Mouse (Mus musculus) neural tube, embryonic 14.5 days (tissue): ENCODE data around the gene Dpp9. TPM values are rescaled to one million over a fixed set of nuclear protein-coding genes. Genes with fewer than 3 reads are reported as not detected.

Experiments used
- ATAC-seq: fragments of 200-750 bp; cut with Nextera tagmentation; 2 replicates; pipeline ENCODE4 v1.8.0; 2017; ENCODE audit warnings: low read depth, mild to moderate bottlenecking, moderate TSS enrichment, moderate library complexity
- H3K27ac ChIP-seq: fragments of 300-500 bp; sonication (generic); 2 replicates; pipeline ENCODE4 v1.5.1; 2014; ENCODE audit warnings: low read depth, mild to moderate bottlenecking, control low read depth, low read length, moderate library complexity, mixed read lengths
- H3K27me3 ChIP-seq: fragments of 300-500 bp; sonication (generic); 2 replicates; pipeline ENCODE4 v1.6.1; 2014; ENCODE audit warnings: low read length; ENCODE audit not compliant: control insufficient read depth, insufficient read depth
- H3K36me3 ChIP-seq: fragments of 300-500 bp; sonication (generic); 2 replicates; pipeline ENCODE4 v1.6.1; 2014; ENCODE audit warnings: low read length, mixed read lengths; ENCODE audit not compliant: control insufficient read depth, insufficient read depth
- H3K4me1 ChIP-seq: fragments of 300-500 bp; sonication (generic); 2 replicates; pipeline ENCODE4 v1.6.1; 2014; ENCODE audit warnings: low read length; ENCODE audit not compliant: control insufficient read depth, insufficient read depth
- H3K4me2 ChIP-seq: fragments of 300-500 bp; sonication (generic); 2 replicates; pipeline ENCODE4 v1.6.1; 2014; ENCODE audit warnings: mild to moderate bottlenecking, low read depth, low read length, control low read depth
- H3K4me3 ChIP-seq: fragments of 300-500 bp; sonication (generic); 2 replicates; pipeline ENCODE4 v1.5.1; 2014; ENCODE audit warnings: low read depth, low read length, control low read depth, mixed read lengths
- H3K9ac ChIP-seq: fragments of 300-500 bp; sonication (generic); replicated peaks from 2 replicates; pipeline ENCODE4 v1.6.1; 2014; ENCODE audit warnings: low read depth, mild to moderate bottlenecking, control low read depth, low read length, mixed read lengths
- H3K9me3 ChIP-seq: fragments of 300-500 bp; sonication (generic); 2 replicates; pipeline ENCODE4 v1.6.1; 2016; ENCODE audit warnings: low read length; ENCODE audit not compliant: control insufficient read depth
- WGBS: fragments of 180-500 bp; shearing (Covaris S2); extraction: QIAGEN DNeasy Blood & Tissue Kit; methylation state at CpG from one replicate; pipeline ENCODE4 v1.1.7; 2014; 5-methylcytosine and 5-hydroxymethylcytosine counted together
- polyA plus RNA-seq: library from polyadenylated mRNA; unstranded; fragments of >200 nt; fragmentation: Nextera tagmentation; extraction: Ambion mirVana; gene quantifications from 2 replicates; pipeline ENCODE4 v1.2.1, GENCODE M21; 2014

The Dpp9 gene
- polyA plus RNA-seq, 1 experiment from 2014 or later, result 21.0 TPM

- ATAC-seq, result peak; percentile 90
- H3K27me3 ChIP-seq, result no peaks in the 10 kb centered on the region
- 1% methylated on average over 33 of the region's 33 CpGs for WGBS
These were observed 23.1 kb upstream of the Dpp9 start for GRCm38 (mm10) chr17:56241541-56242401.

DNA sequence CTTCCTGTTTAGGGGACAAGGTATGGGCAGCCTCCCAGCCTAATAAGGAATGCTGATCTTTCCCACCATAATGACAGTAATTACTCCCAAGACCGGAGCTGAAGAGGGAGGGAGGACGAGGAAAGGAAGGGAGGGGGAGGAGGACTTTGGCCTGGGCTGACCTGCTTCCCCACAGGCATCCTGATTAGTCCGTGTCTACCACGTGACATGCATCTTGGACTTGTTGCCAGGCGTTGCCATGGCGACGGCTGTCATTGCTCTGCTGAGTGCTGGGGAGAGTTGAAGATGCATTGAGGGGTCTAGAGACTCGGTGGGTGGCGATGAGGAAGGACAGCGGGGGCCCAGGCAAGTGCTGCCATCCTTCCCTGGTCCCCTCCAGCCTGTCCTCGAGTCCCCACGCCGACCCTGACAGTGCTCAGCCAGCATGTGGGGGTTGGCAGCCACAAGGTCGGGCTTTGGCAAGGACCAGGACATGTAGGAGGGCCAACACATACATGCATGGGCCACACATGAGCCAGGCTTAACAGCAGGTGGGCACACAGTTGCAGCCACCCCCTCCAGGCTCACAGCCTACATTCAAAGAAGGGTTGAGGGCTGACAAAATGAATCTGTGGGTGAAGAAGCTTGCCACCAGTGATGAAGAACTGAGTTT lies 15.2 kb upstream of the Dpp9 start:
- peak; percentile 95 for ATAC-seq
- H3K4me2 ChIP-seq, result peak overlapping the region; percentile 38
- H3K36me3 ChIP-seq, result no peaks in the 10 kb centered on the region
- no peak overlapping the region for H3K27ac ChIP-seq
- H3K9ac ChIP-seq, result no peak overlapping the region; the same call in 1 of the 2 replicates
- 0 out of 2 replicates have a peak, but pooled peaks cover 5% of the 10 kb centered on the region for H3K4me1 ChIP-seq
- WGBS, result 1% methylated on average over 14 of the region's 14 CpGs
- 0 out of 2 replicates have a peak overlapping the region, but pooled peaks have one; percentile 9 for H3K4me3 ChIP-seq
- H3K9me3 ChIP-seq, result no peaks in the 10 kb centered on the region
- no peaks in the 10 kb centered on the region for H3K27me3 ChIP-seq

More at GRCm38 (mm10) chr17:56241541-56242401, 23.1 kb upstream of the Dpp9 start:
- Histone ChIP-seq H3K27ac (no peak overlapping the region), H3K9me3 (no peaks in the 10 kb centered on the region), H3K4me2 (peak overlapping the region; percentile 49), H3K4me3 (peak overlapping the region; percentile 37), H3K4me1 (no peaks in the 10 kb centered on the region), H3K36me3 (no peaks in the 10 kb centered on the region), H3K9ac (peak overlapping the region; percentile 46)

GRCm38 (mm10) chr17:56233389-56233788 lies 14.7 kb upstream of the Dpp9 start:
- Histone ChIP-seq H3K36me3 (no peaks in the 10 kb centered on the region), H3K4me3 (no peak overlapping the region), H3K27ac (no peak overlapping the region), H3K9me3 (no peaks in the 10 kb centered on the region), H3K27me3 (no peaks in the 10 kb centered on the region), H3K4me2 (peak overlapping the region; percentile 38), H3K4me1 (0 out of 2 replicates have a peak, but pooled peaks cover 5% of the 10 kb centered on the region), H3K9ac (no peak overlapping the region; the same call in 1 of the 2 replicates)
- peak; percentile 36; the same call in 1 of the 2 replicates for ATAC-seq
- WGBS, result 53% methylated on average over 8 of the region's 8 CpGs

DNA sequence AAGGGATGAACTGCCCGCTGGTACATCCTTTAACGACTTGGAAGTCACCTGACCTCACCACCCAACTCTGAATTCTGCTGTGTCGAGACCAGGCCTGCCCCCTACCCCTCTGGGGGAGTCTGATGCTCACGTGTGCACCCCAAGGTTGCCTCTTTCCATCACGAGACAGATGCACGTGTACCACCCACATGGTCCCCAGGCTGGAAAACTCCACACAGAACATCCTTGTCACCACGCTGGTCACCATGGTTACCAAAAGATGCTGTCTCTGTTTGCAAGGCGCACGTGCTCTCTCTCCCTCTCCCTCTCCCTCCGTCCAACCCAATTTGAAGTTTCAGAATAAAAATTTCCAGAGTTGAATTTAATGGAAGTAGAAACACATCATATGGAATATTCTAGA lies 11.2 kb upstream of the Dpp9 start:
- Histone ChIP-seq H3K9me3 (no peaks in the 10 kb centered on the region), H3K27me3 (no peaks in the 10 kb centered on the region), H3K9ac (no peak overlapping the region), H3K4me2 (no peak overlapping the region), H3K4me3 (no peak overlapping the region), H3K4me1 (0 out of 2 replicates have a peak, but pooled peaks cover 5% of the 10 kb centered on the region), H3K27ac (no peak overlapping the region), H3K36me3 (no peaks in the 10 kb centered on the region)
- WGBS, result 56% methylated on average over 10 of the region's 10 CpGs
- ATAC-seq, result no peak

DNA sequence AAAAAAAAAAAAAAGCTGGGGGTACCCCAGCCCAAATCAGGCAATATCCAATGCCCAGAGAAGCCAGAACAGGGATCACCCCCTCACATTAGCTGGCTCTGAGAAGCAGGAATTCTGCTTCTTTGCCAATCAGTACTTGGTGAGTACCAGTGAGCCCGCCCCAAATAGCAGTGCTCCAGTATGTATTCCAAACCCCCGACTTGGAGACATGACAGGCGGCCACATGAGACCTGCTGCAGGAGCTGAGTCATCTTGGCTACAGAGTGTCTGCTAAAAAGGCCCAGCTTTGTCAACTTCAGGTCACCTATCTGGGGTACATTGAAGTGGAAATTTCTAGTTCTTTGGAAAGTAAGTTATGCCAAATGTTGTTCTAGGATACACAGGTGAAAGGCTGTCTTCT lies 7.9 kb upstream of the Dpp9 start:
- no peak for ATAC-seq
- WGBS, result 78% methylated on average over 3 of the region's 3 CpGs
- Histone ChIP-seq H3K27ac (no peak overlapping the region), H3K9me3 (no peaks in the 10 kb centered on the region), H3K4me1 (no peaks in the 10 kb centered on the region), H3K4me2 (no peak overlapping the region), H3K4me3 (no peak overlapping the region), H3K36me3 (no peaks in the 10 kb centered on the region), H3K27me3 (no peaks in the 10 kb centered on the region), H3K9ac (no peak overlapping the region)

DNA sequence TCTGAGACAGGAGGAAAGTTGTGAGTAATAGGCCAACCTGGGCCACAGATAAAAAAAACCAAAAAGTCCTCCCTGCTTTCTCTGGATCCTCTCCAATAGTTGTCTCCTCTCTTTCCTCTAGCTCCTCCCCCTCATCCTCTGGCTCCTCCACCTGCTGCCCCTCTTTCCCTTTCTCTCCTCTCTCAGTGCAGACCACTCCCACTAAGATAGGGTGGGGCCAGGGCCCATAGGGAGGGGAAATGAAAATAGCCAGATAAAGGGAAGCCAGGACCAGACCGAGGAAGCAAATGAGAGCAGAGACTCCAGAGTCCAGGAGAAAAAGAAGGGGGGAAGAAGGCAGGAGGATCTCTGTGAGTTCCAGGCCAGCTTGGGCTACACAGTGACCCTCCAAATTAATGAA lies 6.2 kb upstream of the Dpp9 start:
- ATAC-seq, result no peak
- Histone ChIP-seq H3K27ac (no peak overlapping the region), H3K9me3 (no peaks in the 10 kb centered on the region), H3K4me3 (no peak overlapping the region), H3K4me2 (no peak overlapping the region), H3K9ac (no peak overlapping the region), H3K4me1 (no peaks in the 10 kb centered on the region), H3K27me3 (no peaks in the 10 kb centered on the region), H3K36me3 (no peaks in the 10 kb centered on the region)
- WGBS, result 43% methylated on average over 1 of the region's 1 CpGs

DNA sequence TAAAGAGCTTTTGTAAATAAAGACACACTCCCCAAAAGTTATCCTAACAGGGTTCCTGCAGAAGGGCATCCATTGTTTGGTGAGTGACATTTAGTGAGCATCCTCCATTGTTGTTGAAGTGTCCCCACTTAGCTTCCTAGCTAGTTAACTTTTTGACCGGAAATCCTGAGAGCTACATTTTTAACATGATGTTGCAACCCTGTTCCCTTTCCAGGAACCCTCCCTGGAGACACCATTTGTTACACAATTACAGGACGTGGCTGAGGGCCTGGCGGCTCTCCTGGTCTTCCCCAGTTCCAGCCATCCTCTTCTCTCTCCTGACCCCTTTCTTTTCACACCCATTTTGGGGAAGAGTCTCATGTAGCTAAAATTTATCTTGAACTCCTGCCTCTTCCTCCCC lies 1.1 kb upstream of the Dpp9 start:
- no peak overlapping the region; the same call in 1 of the 2 replicates for H3K4me2 ChIP-seq

GRCm38 (mm10) chr17:56219251-56219650 lies 546 bp upstream of the Dpp9 start:
- Histone ChIP-seq H3K36me3 (no peaks in the 10 kb centered on the region), H3K9me3 (no peaks in the 10 kb centered on the region), H3K4me3 (peak overlapping the region; percentile 74), H3K9ac (peak overlapping the region; percentile 82), H3K27me3 (no peaks in the 10 kb centered on the region), H3K4me2 (peak overlapping the region; percentile 54), H3K27ac (peak overlapping the region; percentile 86), H3K4me1 (peaks cover 19% of the 10 kb centered on the region)
- WGBS, result 47% methylated on average over 12 of the region's 12 CpGs
- no peak for ATAC-seq

More for the DNA sequence above, 1.1 kb upstream of the Dpp9 start:
- WGBS, result 61% methylated on average over 3 of the region's 3 CpGs
- Histone ChIP-seq H3K36me3 (no peaks in the 10 kb centered on the region), H3K27me3 (no peaks in the 10 kb centered on the region), H3K4me1 (peaks cover 19% of the 10 kb centered on the region), H3K4me3 (no peak overlapping the region), H3K9me3 (no peaks in the 10 kb centered on the region), H3K27ac (no peak overlapping the region), H3K9ac (no peak overlapping the region)
- no peak for ATAC-seq

DNA sequence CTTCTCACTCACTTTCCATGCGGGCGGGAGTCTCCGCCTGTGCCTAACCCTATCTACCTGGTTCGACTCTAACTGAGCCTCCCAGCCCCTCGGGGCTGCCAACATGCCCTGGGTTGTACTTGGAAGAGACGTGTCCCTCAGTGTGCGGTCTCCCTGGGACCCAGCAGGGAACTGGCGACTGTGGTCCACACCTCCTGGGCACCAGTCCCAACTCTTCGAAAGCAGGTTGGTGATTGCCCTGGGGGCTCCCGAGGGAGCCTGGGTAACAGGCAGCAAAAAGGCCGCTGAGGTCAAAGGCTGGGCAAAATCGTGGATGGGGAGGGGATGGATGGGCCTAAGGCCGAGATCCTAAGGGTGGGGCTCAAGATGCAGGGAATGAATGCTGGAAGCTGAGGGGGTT lies 1.0 kb downstream of the Dpp9 start:
- ATAC-seq, result no peak
- Histone ChIP-seq H3K4me3 (peak overlapping the region; percentile 74), H3K9ac (peak overlapping the region; percentile 82), H3K36me3 (no peaks in the 10 kb centered on the region), H3K4me1 (peaks cover 19% of the 10 kb centered on the region), H3K27ac (peak overlapping the region; percentile 10; the same call in 1 of the 2 replicates), H3K9me3 (no peaks in the 10 kb centered on the region), H3K27me3 (no peaks in the 10 kb centered on the region), H3K4me2 (peak overlapping the region; percentile 54)
- WGBS, result 70% methylated on average over 13 of the region's 13 CpGs
